Mouse (Mus musculus) gastrocnemius, postnatal 36 days (tissue): ENCODE results near the gene Caln1. TPM values are rescaled to one million over a fixed set of nuclear protein-coding genes. Genes with fewer than 3 reads are reported as not detected.

Source experiments
- DNase-seq, 2 experiments: peaks; one replicate each; pipeline ENCODE4 v3.0.0; 2022
- intact Hi-C: fragments of 180-260 bp; cut with DNase I; formaldehyde crosslinking; loops from one replicate; pipeline ENCODE4 v1.15.1; 2025
- total RNA-seq, 2 experiments: library from RNA; stranded (reverse); gene quantifications; 2 replicates each; pipeline ENCODE4 v1.2.3; 2021

Caln1 gene
- total RNA-seq, 2 experiments from 2014 or later, result not detected

DNA sequence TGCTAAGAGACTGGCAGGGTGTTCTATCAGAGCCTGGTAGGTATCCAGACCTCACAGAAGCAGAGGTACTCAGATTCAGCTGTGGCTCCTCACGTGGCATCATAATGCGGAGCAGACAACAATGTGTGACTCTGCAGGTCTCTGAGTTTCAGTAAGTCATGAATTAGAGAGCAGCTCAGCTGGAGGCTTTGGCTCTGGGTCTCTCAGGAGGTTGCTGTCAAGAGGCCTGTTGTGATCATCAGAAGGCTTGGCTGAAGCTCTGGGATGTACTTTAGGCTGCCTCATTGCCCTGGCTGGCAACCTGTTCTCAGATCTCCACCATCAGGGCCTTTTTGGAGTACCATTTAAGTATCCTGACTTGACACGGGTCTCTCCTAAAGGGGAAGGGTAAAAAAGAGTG, 303.8 kb downstream of the Caln1 start:
- DNase-seq, result no peak
- intact Hi-C loops, result no loop called here

DNA sequence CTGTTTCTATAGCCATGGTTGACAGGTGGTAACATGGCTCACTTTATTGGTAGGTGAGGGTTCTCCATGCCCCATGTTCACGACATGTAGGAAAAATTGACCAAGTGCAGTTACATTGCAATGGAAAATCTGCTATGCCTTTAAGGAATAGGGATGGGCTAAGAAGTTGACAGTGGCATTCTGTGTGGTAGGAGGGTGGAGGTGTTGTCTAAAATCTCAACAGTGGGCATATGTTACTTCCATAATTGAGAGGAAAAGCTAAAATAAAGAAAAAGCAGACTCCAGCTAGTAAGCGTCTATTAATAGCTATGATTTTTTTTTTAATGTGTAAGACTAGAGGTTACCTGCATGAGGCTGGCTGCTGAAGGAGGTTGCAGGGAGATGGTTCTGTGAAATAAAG, 308.6 kb downstream of the Caln1 start:
- DNase-seq, result no peak
- intact Hi-C loops, result no loop called here

DNA sequence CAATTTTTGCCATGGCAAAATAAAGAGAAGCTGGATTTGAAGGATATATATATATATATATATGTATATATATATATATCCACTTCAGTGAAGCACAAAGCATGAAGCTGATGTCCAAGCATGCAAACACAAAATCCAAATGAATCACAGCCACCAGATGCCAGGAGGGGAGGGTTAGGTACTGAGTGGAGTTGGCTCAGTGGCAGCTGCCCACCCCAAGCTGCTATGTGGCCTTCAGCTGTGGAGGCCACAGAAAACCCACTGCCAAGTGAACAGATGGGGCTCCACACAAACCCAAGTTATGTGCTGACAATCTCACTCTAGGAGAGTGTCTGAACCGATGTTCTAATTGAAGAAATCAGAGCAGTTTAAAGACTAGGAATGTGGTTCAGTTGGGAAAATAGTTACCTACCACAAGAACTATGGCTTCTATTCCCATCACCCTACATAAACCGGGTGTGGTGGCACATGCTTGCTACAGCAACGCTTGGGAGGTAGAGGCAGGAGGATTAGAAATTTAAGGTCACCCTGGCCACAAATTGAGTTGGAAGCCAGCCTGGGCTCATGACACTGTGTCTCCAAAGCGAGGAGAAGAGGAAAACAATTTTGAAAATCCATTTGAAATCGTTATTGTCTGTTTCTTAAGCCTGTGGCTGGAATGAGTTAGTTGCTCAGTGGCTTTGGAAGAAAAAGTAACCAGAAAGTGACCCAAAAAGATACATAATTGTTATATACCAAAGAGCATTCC, 316.8 kb downstream of the Caln1 start:
- no peak for DNase-seq
- intact Hi-C loops, result no loop called here

DNA sequence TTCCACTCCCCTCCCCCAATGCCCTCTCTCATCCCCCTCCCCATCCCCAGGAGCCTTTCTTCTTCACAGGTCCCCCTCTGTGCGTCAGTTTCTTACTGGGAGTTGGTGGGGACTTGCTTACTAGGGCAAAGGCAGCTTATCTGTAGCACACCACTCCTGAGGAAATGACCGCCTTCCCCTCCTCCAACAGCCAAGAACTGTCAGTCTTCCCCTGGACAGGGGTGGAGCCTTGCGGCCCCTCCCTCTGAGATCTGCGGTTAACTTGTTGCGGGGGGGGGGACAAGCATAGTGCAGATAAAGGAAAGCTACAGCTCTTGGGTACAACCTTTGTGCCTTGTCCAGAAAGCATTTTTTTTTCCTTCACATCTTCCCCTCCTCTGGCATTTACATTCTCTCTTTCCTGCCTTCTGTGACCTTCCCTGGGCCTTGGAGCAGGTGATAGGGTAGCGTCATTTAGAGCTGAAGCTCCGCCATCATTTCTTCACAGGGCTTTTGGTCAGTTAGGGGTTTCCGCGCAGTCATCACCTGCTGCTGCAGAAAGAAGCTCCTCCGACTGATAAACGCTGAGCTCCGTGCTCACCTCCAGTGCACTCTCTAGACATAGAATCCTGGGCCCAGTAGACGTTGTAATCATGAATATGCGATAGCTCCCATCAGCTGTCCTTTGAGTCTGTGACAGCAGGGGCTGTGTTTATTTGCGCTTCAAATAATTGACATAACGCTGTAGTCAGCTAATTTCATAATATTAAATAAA, 319.3 kb downstream of the Caln1 start:
- DNase-seq, result no peak
- intact Hi-C loops, result no loop called here

DNA sequence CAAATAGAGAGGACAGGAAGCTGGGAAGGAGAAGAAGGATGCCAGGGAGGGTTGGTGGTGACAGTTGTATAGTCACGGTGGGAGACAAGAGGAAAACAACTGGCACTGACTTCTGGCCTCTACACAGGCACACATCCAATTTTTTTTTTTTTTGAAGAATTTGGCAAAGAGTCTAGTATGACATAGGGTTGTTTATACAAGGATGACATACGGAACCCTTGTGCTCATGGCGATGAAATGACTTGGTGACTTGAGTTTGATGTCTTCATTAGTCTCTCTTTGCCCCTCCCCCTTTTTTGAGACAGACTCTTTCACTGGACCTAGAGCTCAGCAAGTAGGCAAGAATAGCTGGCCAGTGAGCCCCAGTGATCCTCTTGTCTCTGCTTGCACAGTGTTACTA, 322.1 kb downstream of the Caln1 start:
- DNase-seq, result no peak
- intact Hi-C loops, result no loop called here

DNA sequence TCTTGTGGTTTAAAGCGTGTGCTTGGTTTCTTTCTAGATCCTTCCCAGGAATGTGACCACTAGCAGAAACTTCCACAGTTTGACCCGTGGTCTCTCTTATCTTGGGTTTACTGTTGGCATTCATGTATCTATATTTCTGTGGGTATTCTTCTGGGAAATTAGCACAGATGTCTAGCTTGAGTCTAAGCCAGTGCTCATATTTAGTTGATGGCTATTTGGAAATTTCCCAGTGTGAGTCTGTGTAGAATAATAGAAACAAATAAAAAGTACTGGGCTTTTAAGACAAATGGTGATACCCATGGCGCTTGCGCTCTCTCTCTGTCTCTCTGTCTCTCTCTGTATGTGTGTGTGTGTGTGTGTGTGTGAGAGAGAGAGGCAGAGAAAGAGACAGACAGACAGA, 330.2 kb downstream of the Caln1 start:
- intact Hi-C loops, result no loop called here
- no peak for DNase-seq

DNA sequence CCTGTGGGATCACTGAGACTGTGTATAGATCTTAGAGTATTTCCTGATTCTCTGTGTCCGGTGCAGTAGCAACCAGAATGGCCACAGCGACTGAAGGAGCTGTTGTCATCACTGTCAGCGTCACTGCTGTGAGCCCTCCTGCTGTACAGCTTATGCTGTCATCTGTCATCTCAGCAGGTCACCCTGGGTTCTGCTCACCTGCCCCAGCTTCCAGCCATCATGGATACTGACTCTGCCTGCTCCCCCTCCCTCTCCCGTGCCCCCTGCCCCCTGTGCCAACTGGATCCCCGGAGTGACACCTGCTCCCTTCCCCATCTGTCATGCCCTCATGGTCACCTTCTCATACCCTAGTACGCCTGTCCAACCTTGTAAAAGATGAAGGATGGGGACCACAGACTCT, 332.5 kb downstream of the Caln1 start:
- intact Hi-C loops, result no loop called here
- no peak for DNase-seq

DNA sequence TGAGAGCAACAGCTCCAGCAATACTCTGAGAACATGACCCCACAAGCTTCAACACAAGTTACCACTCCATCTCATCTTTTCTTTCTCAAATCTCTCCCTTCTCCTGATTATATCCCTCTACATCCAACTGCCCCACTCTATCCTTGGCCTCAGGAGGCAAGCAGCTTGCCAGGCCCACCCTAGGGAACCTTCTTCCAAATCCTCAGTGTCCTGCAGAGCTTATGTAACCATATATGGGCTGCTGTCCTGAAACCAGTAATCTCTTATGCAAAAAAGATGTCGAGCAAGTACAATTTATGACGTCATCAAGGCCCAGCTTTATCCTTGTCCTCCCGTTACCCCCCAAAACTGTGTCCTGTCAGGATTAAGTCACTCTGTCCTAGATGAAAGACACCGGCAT, 333.1 kb downstream of the Caln1 start:
- no peak for DNase-seq
- intact Hi-C loops, result no loop called here

DNA sequence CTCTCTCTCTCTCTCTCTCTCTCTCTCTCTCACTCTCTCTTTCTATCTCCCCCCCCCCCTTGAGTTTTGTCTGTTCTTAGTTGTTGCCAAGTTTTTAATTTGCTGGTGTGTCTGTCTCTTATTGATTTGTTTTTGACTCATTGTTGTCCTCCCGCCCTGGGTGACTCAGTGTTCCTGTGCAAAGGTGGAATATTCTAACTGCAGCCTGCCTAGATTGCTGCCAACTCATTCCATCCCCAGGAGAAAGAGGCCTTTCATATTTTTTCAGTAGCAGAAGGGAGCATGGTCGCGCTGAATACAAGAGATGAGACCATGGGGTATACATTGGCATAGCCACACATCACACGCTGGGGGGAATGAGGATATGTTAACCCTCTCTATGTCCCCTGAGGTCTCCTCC, 335.6 kb downstream of the Caln1 start:
- no peak for DNase-seq
- intact Hi-C loops, result no loop called here

DNA sequence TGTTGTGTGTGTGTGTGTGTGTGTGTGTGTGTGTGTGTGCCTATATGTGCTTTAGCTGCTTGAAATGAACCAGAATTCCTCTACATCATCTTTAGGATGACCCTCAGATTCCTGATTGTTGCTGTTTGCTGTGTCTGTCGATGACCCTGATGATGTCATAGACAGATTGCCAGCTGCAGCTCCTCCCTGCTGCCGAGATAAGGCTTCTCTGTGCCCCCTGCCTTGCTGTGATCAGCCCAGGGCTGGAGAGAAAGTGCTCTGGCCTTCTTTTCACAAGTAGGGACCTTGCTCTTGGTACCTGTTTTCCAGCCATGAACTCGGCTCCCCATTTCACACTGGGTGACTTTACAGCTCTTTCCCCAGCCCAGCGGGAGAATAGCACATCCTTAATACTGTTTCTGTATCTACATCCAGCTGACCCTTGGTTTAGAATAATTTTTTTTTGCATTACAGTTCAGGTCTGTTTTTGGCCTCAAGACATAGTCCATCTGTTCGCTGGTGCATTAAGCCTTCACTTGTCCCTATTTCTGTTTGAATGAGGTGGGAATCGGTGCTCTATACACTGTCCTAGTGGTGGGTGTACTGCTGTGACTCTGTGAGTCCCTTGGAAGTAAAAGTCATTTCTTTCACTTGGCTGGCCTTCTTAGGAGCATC, 337.1 kb downstream of the Caln1 start:
- intact Hi-C loops, result no loop called here
- no peak for DNase-seq

DNA sequence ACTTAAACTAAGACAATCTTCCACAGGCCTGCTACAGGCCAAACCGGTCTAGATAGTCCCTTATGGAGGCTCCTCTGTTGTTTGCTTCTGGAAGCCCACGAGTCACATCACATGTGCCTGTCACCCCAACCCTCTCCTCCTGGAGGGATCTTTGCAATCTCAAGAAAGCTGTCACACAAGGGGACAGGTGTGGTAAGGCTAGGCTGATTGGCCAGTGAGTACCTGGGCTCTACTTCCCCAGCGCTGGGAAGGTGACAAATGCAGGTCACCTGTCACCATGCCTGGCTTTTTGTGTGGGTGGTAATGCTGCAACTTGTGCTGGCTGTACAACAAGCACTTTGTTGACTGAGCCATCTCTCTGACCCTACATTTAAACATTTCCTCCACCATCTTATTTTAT, 338.5 kb downstream of the Caln1 start:
- intact Hi-C loops, result no loop called here
- no peak for DNase-seq

DNA sequence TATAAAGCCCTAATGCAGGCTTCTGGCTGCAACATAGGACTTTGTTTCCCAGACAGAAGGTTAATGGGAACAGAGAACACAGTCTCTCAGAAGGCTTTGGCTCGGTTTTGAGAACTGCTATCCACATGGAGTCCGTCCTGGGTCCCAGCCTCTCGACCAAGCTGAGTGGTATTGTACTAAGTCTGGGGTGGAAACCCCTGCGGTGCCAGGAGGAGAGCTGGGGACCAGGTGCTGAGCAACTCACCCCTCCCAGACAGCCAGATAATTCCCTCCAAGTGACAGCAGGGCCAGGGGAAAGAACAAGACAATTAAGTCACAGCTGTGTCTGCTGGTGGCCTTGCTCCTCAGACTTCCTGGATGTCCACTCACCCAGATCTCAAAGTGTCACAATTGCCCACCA, 339.4 kb downstream of the Caln1 start:
- intact Hi-C loops, result no loop called here
- no peak for DNase-seq

DNA sequence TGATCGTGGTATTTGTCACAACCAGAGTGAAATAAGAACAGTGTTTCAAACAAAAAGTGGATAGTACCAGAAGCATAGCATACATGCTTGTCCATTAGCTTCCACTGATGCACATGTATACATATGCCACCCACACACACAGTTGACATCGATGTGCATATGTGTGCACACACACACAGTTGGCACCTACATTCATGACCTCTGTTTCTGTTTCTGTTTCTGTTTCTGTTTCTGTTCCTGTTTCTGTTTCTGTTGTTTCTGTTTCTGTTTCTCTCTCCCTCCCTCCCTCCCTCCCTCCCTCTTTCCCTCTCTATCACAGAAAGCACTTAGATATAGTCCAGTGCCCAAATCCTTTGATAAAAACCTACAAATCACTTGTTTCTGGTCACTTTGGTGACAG, 342.4 kb downstream of the Caln1 start:
- intact Hi-C loops, result no loop called here
- DNase-seq, result no peak

DNA sequence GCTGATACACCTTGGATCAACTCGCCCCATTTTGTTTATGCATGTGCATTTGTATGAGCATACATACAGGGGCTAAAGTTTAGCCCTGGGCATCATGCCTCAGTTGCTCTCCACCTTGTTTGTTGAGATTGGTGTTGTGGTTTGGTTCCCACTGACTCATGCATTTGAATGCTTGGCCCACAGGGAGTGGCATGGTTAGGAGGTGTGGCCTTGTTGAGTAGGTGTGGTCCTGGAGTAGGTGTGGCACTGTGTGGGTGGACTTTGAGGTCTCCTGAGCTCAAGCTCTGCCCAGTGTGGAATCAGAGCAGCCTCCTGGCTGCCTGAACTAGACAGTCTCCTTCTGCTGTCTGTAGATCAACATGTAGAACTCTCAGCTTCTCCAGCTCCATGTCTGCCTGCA, 343.0 kb downstream of the Caln1 start:
- DNase-seq, result no peak
- intact Hi-C loops, result no loop called here

DNA sequence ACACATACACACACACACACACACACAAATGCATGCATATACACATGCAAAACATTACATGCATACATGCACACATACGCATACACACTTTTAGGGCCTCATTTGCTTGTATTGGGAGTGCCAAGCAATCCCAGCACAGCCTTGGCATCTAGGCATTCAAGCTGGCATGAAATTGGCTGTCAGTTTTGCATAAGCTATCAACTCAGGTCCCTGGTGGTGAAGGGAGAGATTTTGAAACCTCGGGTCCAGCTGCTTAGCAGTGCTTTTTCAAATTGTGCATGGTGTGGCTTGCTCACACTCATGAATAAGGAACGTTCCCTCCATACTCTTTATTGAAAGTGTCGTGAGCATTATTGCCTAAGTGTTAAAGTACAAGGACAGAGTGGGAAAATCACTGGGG, 345.9 kb downstream of the Caln1 start:
- intact Hi-C loops, result no loop called here
- DNase-seq, result no peak

DNA sequence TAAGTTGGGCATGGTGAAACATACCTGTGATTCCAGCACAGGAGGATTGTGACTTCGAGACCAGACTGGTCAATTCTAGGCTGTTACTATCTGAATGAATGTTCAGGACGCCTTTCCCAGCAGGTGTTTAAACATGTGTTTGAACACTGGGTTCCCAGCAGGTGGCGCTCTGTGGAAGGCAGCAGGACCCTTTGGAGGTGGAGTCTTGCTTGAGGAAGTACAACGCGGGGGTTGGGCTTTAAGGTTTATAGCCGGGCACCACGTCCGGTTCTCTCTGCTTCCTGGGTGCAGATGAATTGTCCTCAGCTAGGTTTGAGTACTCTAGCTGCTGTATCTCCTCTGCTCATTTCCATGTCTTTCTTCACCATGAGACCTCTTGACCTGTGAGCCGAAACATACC, 349.1 kb downstream of the Caln1 start:
- intact Hi-C loops, result no loop called here
- no peak for DNase-seq

DNA sequence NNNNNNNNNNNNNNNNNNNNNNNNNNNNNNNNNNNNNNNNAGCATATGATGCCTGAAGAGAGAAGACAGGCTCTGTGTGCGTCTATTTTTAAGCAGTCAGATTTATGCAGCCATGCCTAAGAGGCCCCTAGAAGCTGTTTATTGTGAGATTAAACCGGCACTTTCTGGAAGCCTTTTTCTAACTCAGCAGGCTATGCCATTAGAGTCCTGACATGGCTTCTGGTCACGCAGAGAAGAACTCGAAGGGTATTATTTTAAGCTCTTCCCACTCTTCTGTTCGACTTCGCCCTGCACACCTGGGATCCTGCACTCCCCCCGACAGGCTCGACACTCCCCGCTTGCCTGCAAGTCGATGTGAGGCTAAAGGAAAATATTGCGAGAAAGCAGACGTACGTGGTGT, 372.9 kb downstream of the Caln1 start:
- DNase-seq, result no peak
- intact Hi-C loops, result no loop called here

DNA sequence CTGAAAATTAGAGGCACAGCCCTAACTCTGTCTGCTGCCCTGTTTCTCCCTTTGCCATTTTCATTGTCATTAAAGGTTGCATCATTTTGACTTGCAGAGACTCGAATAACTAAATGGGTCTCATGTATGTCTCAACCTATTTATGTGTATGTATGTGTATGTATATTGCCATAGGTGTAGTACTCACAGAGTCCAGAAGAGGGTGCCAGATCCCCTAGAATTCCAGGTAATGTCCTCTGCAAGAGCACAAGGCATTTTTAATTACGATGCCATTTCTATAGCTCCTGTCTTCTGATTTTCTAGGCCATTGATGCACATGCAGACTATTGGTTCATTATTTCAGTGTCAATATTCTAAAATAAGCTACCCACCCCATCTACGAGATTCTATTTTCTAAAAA, 388.3 kb downstream of the Caln1 start:
- intact Hi-C loops, result no loop called here
- no peak for DNase-seq

DNA sequence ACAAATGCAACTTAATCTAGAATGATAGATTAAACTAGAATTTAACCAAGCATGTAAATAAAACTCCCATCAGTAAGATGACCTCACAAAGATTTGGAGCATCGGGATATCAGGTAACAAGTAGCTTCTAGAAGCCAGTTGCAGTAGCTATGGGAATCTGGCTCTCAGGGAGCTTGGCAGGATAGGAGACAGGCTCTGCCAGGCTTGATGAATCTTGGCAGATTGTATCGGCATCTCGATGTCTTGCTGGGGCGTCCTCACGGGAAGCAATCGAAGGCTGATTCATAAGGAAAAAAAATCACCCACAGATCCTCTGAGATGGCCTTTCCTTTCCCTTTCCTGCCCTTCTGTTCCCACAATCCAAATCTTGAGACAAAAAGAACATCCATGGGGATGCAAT, 396.5 kb downstream of the Caln1 start:
- DNase-seq, result peak; percentile 7 to 34
- intact Hi-C loops, result no loop called here

DNA sequence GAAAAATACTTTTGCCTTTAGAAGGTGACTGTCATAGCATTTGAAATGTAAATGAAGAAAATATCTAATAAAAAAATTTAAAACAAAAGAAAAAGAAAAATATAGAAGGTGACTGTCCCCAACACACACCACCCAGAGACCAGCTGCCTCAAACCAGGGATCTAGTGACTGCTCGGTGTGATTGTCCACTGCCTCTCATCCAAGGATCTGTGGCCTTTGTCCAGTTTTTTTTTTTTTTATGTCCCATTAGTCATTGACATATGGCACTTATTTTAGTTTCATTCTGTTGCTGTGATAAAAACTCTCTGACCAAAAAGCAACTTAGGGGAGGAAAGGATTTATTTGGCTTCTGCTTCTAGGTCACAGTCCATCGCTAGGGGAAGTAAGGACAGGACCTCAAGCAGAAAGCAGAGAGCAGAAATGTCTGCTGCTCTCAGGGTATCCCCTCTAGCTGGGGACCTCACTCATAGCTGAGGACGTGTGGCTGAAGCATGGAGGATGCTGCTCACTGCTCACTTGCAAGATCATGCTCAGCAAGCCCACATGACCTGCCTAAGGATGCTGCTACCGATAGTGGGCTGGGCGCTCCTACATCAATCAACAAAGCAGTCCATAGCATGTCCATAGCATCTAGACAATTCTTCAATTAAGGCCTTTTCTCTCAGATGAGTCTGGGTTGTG, 401.9 kb downstream of the Caln1 start:
- intact Hi-C loops, result no loop called here
- DNase-seq, result no peak

DNA sequence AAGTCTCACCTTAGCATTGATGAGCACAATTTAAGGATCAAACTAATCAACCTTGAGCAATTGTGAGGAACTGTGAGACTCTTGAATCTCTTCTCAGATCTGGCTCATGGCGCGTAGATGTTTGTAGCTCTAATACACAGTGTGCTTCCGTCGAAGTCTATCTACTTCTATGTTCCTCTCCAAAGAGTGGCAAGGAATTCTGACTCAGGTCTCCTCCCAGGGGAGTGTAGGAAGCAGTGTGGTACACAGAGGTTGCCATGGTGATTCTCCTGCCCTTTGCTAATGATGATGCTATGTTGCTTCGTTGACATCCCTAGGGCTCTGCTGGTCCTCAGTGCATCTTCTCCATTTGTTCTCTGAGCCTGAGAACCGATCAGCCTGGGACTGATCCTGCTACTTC, 403.2 kb downstream of the Caln1 start:
- DNase-seq, result no peak
- intact Hi-C loops, result no loop called here
